Mouse (Mus musculus): ENCODE results near the gene Uri1. TPM values are rescaled to one million over a fixed set of nuclear protein-coding genes. Genes with fewer than 3 reads are reported as not detected.

The Uri1 gene
- polyA plus RNA-seq, 1 experiment from 2014 or later = 42.5 TPM

DNA sequence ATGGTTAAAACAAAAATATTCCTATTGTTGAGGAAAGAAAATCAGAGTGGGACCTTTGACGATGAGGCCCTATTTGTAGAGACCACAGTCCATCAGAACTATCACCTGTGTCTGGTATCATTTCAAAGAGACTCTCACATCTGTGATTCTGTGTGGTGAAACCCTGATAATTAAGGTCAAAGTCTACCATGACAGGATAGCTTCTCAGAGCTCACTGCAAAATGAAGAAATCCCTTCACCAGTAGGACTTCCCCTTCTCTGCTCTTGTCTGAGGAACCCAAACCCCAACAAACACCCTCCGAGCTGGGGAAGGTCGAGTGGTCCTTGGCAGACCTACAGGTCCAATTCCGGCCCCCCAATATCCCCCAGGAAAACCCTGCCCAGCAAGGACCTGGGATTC lies 1.5 kb upstream of the Uri1 start:
- H3K9me3 ChIP-seq (ENCODE audit: control insufficient read depth, low read length) = no peaks in the 10 kb centered on the region
- H3K4me3 ChIP-seq (ENCODE audit: low read depth, low read length) = no peak overlapping the region
- ATAC-seq (ENCODE audit: insufficient read depth, low FRiP score, low TSS enrichment) (no peak), DNase-seq (ENCODE audit: low spot score) (no peak)
- 83% methylated on average over 4 of the region's 4 CpGs for WGBS
- no peaks in the 10 kb centered on the region for H3K4me1 ChIP-seq (ENCODE audit: control insufficient read depth, insufficient read depth, low read length)
- no peaks in the 10 kb centered on the region for H3K36me3 ChIP-seq (ENCODE audit: control insufficient read depth, insufficient read depth, low read length)
- H3K27me3 ChIP-seq (ENCODE audit: control insufficient read depth, insufficient read depth, low read length) = no peaks in the 10 kb centered on the region
- no peak overlapping the region for H3K9ac ChIP-seq (ENCODE audit: low read length)
- no peak overlapping the region for H3K4me2 ChIP-seq (ENCODE audit: low read depth)
- no peak overlapping the region for H3K27ac ChIP-seq (ENCODE audit: low read depth, low read length)

DNA sequence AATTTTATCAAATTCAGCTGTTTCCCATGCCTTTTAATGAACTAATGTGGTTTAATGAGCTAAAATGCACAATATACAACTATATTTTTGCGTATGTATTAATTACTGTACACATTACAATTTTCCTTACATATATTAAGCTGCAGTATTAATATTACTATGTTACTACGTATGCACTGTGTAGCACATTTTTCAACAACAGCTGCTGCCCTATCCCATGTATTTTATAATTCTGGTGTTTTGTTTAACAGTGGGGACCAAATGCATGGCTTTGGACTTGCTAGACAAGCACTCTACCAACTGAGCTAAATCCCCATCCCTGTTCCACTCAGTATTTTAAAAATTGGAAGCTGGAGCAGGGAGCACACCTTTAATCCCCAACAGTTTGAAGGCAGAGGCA lies 3.6 kb downstream of the Uri1 start:
- peak; percentile 60 for ATAC-seq (ENCODE audit: insufficient read depth, low FRiP score, low TSS enrichment)
- 42% methylated on average over 2 of the region's 2 CpGs for WGBS
- no peaks in the 10 kb centered on the region for H3K36me3 ChIP-seq (ENCODE audit: control insufficient read depth, insufficient read depth, low read length)
- no peaks in the 10 kb centered on the region for H3K27me3 ChIP-seq (ENCODE audit: control insufficient read depth, insufficient read depth, low read length)
- H3K9ac ChIP-seq (ENCODE audit: low read length) = peak overlapping the region; percentile 90; the same call in 1 of the 2 replicates
- H3K4me2 ChIP-seq (ENCODE audit: low read depth) = peak overlapping the region; percentile 72
- no peak overlapping the region for H3K27ac ChIP-seq (ENCODE audit: low read depth, low read length)
- no peaks in the 10 kb centered on the region for H3K9me3 ChIP-seq (ENCODE audit: control insufficient read depth, low read length)
- peak overlapping the region; percentile 93 for H3K4me3 ChIP-seq (ENCODE audit: low read depth, low read length)
- DNase-seq (ENCODE audit: low spot score) = no peak
- H3K4me1 ChIP-seq (ENCODE audit: control insufficient read depth, insufficient read depth, low read length) = no peaks in the 10 kb centered on the region

DNA sequence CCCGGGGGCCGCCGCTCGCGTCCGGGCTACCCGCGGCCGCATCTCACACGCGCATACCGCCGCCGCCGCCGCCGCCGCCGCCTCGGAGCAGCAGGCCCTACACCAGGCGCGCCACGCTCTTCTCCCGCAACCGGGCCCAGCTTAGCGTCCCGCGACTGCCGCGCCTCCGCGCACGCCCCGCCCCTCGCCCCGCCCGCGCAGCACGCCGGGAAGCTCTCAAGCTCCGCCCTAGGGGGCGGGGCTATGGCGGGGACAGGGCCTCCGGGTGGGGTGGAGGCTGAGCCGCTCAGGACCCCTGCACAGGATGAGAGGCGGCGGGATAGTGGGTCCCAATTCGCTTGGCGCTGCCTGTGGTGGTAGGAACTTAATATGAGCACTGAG lies 4.0 kb downstream of the Uri1 start:
- peak overlapping the region; percentile 80 for H3K27ac ChIP-seq (ENCODE audit: low read depth, low read length)
- peak overlapping the region; percentile 93 for H3K4me3 ChIP-seq (ENCODE audit: low read depth, low read length)
- H3K4me2 ChIP-seq (ENCODE audit: low read depth) = peak overlapping the region; percentile 72
- WGBS = 1% methylated on average over 36 of the region's 49 CpGs
- H3K27me3 ChIP-seq (ENCODE audit: control insufficient read depth, insufficient read depth, low read length) = no peaks in the 10 kb centered on the region
- peak; percentile 92 for ATAC-seq (ENCODE audit: insufficient read depth, low FRiP score, low TSS enrichment)
- no peaks in the 10 kb centered on the region for H3K36me3 ChIP-seq (ENCODE audit: control insufficient read depth, insufficient read depth, low read length)
- DNase-seq (ENCODE audit: low spot score) = peak; percentile 95
- H3K4me1 ChIP-seq (ENCODE audit: control insufficient read depth, insufficient read depth, low read length) = no peaks in the 10 kb centered on the region
- H3K9me3 ChIP-seq (ENCODE audit: control insufficient read depth, low read length) = no peaks in the 10 kb centered on the region
- H3K9ac ChIP-seq (ENCODE audit: low read length) = peak overlapping the region; percentile 90

DNA sequence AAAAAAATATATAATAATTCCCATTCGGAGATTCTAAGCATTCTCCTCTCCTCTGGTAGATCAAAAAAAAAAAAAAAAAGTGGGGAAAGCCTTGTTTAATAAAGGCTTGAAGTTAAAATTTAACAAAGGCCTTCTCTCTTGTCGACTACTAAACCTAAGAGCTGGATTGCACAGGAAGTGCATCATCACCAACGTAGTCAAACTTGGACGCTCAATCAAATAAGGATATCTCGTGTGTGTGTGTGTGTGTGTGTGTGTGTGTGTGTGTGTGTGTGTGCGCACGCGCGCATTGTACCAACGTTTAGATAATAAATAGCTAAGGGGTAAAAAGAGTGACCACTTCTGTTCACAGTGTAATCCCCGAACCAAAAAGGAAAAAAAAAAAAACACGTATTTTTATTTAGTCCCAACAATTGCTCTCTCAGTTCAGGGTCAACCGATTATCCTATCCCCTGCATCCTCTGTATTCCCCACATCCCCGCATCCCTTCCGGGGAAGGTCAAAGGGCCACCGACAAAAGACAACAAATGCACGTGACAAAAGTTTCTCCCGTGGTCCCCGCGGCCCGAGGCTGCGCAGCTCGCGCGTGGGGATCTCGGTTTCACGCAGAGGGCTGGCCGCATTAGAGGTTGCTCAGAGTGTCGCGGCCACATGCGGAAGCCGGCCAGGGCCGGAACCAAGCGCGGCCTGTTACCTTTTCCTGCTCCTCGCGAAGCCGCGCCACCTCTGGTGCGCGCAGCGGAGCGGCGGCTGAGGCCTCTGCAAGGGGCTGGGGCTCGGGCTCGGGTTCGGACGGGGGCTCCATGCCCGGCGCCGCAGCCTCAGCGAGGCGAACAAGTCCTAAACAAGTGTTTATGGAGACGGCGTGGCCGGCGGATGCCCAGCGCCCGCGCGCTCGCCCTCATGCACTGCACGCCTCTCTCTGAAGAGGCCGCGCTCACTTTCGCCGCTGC lies 4.7 kb downstream of the Uri1 start:
- peak overlapping the region; percentile 93 for H3K4me3 ChIP-seq (ENCODE audit: low read depth, low read length)
- ATAC-seq (ENCODE audit: insufficient read depth, low FRiP score, low TSS enrichment) = peak; percentile 75
- H3K36me3 ChIP-seq (ENCODE audit: control insufficient read depth, insufficient read depth, low read length) = no peaks in the 10 kb centered on the region
- peak; percentile 76 for DNase-seq (ENCODE audit: low spot score)
- H3K27me3 ChIP-seq (ENCODE audit: control insufficient read depth, insufficient read depth, low read length) = no peaks in the 10 kb centered on the region
- under 1% methylated on average over 67 of the region's 67 CpGs for WGBS
- peak overlapping the region; percentile 90 for H3K9ac ChIP-seq (ENCODE audit: low read length)
- peak overlapping the region; percentile 72 for H3K4me2 ChIP-seq (ENCODE audit: low read depth)
- no peaks in the 10 kb centered on the region for H3K4me1 ChIP-seq (ENCODE audit: control insufficient read depth, insufficient read depth, low read length)
- H3K9me3 ChIP-seq (ENCODE audit: control insufficient read depth, low read length) = no peaks in the 10 kb centered on the region
- H3K27ac ChIP-seq (ENCODE audit: low read depth, low read length) = peak overlapping the region; percentile 80

DNA sequence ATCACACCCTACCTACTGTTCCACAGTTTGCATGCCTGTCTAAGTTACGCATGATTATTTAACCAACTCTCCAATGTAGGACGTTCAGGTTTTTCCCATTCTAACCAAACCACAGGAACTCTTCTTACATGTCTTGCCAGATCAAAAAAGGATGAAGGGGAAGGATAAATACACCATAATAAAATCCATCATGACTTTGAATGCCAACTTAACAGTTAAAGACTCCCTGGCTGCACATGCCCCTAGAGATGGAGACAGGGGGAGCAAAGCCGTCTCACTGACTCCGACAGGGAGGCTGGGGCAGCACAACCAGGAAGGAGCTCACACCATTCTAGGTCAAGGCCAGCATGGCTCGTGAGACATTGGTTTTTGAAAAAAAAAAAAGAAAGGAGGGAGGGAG lies 8.0 kb downstream of the Uri1 start:
- H3K4me3 ChIP-seq (ENCODE audit: low read depth, low read length) = no peak overlapping the region
- no peaks in the 10 kb centered on the region for H3K27me3 ChIP-seq (ENCODE audit: control insufficient read depth, insufficient read depth, low read length)
- H3K36me3 ChIP-seq (ENCODE audit: control insufficient read depth, insufficient read depth, low read length) = no peaks in the 10 kb centered on the region
- no peak overlapping the region for H3K9ac ChIP-seq (ENCODE audit: low read length)
- DNase-seq (ENCODE audit: low spot score) = no peak
- no peak overlapping the region for H3K27ac ChIP-seq (ENCODE audit: low read depth, low read length)
- H3K4me2 ChIP-seq (ENCODE audit: low read depth) = no peak overlapping the region
- 81% methylated on average over 5 of the region's 5 CpGs for WGBS
- no peaks in the 10 kb centered on the region for H3K9me3 ChIP-seq (ENCODE audit: control insufficient read depth, low read length)
- no peaks in the 10 kb centered on the region for H3K4me1 ChIP-seq (ENCODE audit: control insufficient read depth, insufficient read depth, low read length)
- no peak for ATAC-seq (ENCODE audit: insufficient read depth, low FRiP score, low TSS enrichment)

DNA sequence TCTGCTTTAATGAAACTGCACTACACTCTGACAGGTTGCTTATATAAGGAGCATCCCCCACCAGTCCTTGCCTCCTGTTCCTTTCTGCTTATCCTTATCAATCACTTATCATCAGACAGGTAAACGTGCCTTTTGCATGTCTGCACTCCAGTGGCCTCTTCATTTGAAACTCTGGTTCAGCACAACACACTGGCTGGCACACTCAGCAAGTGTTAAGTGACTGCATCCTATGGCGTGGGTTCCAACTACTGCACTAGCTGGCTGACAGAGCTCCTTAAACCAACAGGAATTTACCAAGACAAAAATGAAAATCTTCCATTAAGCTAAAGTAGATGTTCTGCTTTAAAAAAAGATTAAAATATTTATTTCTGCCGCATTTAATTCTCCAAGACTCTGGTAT lies 9.4 kb downstream of the Uri1 start:
- Histone ChIP-seq H3K9me3 (ENCODE audit: control insufficient read depth, low read length) (no peaks in the 10 kb centered on the region), H3K4me2 (ENCODE audit: low read depth) (no peak overlapping the region), H3K4me3 (ENCODE audit: low read depth, low read length) (no peak overlapping the region), H3K27me3 (ENCODE audit: control insufficient read depth, insufficient read depth, low read length) (no peaks in the 10 kb centered on the region), H3K4me1 (ENCODE audit: control insufficient read depth, insufficient read depth, low read length) (no peaks in the 10 kb centered on the region), H3K9ac (ENCODE audit: low read length) (no peak overlapping the region), H3K27ac (ENCODE audit: low read depth, low read length) (no peak overlapping the region), H3K36me3 (ENCODE audit: control insufficient read depth, insufficient read depth, low read length) (no peaks in the 10 kb centered on the region)
- DNase-seq (ENCODE audit: low spot score) (no peak), ATAC-seq (ENCODE audit: insufficient read depth, low FRiP score, low TSS enrichment) (no peak)
- 87% methylated on average over 3 of the region's 3 CpGs for WGBS

DNA sequence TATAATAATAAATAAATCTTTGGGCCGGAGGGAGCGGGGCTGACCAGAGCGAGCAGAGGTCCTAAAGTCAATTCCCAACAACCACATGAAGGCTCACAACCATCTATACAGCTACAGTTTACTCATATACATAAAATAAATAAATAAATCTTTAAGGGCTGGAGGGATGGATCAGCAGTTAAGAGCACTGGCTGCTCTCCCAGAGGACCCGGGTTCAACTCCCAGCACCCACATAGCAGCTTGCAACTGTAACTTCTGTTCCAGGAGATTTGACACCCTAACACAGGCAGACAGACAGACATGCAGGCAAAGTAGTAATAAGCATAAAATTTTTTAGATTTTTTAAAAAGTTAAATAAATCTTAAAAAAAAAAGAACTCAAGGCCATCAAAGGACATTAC lies 10.5 kb downstream of the Uri1 start:
- H3K27ac ChIP-seq (ENCODE audit: low read depth, low read length) = no peak overlapping the region
- no peaks in the 10 kb centered on the region for H3K27me3 ChIP-seq (ENCODE audit: control insufficient read depth, insufficient read depth, low read length)
- H3K36me3 ChIP-seq (ENCODE audit: control insufficient read depth, insufficient read depth, low read length) = no peaks in the 10 kb centered on the region
- ATAC-seq (ENCODE audit: insufficient read depth, low FRiP score, low TSS enrichment) (no peak), DNase-seq (ENCODE audit: low spot score) (no peak)
- H3K4me3 ChIP-seq (ENCODE audit: low read depth, low read length) = no peak overlapping the region
- no peak overlapping the region for H3K4me2 ChIP-seq (ENCODE audit: low read depth)
- H3K9me3 ChIP-seq (ENCODE audit: control insufficient read depth, low read length) = no peaks in the 10 kb centered on the region
- H3K9ac ChIP-seq (ENCODE audit: low read length) = no peak overlapping the region
- no peaks in the 10 kb centered on the region for H3K4me1 ChIP-seq (ENCODE audit: control insufficient read depth, insufficient read depth, low read length)
- WGBS = 97% methylated on average over 4 of the region's 4 CpGs

DNA sequence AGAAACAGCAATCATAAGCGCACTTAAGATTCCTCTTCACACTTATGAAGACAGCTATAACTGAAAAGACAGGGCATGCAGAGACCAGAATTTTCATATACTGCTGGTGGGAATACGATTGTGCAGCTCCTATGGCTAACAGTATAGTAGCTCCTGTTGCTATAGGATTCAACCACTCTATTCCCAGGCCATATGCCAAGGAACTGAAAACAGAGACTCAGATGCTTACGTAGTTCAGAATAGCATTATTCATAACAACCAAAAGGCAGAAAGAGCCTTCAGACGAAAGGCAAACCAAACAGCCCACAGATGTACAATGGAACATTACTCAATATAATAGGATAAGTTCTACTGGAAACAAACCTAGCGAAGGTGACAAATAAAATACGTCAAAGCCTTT lies 15.0 kb downstream of the Uri1 start:
- 91% methylated on average over 6 of the region's 6 CpGs for WGBS
- Histone ChIP-seq H3K9me3 (ENCODE audit: control insufficient read depth, low read length) (no peaks in the 10 kb centered on the region), H3K36me3 (ENCODE audit: control insufficient read depth, insufficient read depth, low read length) (no peaks in the 10 kb centered on the region), H3K4me3 (ENCODE audit: low read depth, low read length) (no peak overlapping the region), H3K9ac (ENCODE audit: low read length) (no peak overlapping the region), H3K4me1 (ENCODE audit: control insufficient read depth, insufficient read depth, low read length) (no peaks in the 10 kb centered on the region), H3K27ac (ENCODE audit: low read depth, low read length) (no peak overlapping the region), H3K4me2 (ENCODE audit: low read depth) (no peak overlapping the region), H3K27me3 (ENCODE audit: control insufficient read depth, insufficient read depth, low read length) (no peaks in the 10 kb centered on the region)
- DNase-seq (ENCODE audit: low spot score) (no peak), ATAC-seq (ENCODE audit: insufficient read depth, low FRiP score, low TSS enrichment) (no peak)

DNA sequence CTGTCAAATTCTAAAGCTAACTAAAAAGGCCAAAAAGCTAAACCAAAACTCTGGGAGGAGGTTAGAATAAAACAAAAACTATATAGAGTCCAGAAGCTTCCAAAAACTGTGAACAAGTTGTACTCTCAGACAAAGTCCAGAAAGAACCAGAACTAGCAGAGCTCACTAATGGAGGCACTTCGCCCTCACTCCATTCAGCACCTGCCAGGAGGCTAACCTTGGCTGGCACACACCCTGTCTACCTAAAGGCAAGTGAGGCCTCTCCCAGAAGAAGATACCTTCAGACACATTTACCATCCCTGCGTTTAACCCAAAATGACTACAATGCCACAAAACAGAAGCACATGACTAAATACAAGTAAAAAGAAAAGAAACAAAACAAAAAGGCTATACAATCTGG lies 20.9 kb downstream of the Uri1 start:
- Histone ChIP-seq H3K4me2 (ENCODE audit: low read depth) (no peak overlapping the region), H3K36me3 (ENCODE audit: control insufficient read depth, insufficient read depth, low read length) (no peaks in the 10 kb centered on the region), H3K27ac (ENCODE audit: low read depth, low read length) (no peak overlapping the region), H3K27me3 (ENCODE audit: control insufficient read depth, insufficient read depth, low read length) (no peaks in the 10 kb centered on the region), H3K9ac (ENCODE audit: low read length) (no peak overlapping the region), H3K4me3 (ENCODE audit: low read depth, low read length) (no peak overlapping the region), H3K4me1 (ENCODE audit: control insufficient read depth, insufficient read depth, low read length) (no peaks in the 10 kb centered on the region), H3K9me3 (ENCODE audit: control insufficient read depth, low read length) (no peaks in the 10 kb centered on the region)
- ATAC-seq (ENCODE audit: insufficient read depth, low FRiP score, low TSS enrichment) (no peak), DNase-seq (ENCODE audit: low spot score) (no peak)
- 97% methylated on average over 2 of the region's 2 CpGs for WGBS

Measured in neural tube, embryonic 11.5 days (tissue).